Mouse (Mus musculus) monocyte, adult 2 months (primary cell): ENCODE results near the gene Plxdc2.
"Not testable (repeated sequence)": the region's sequence is repeated elsewhere in the genome, so short reads cannot be mapped to it uniquely, and the experiment has no call there.

Experiments
- DNase-seq, 2 experiments: peaks; one replicate each; pipeline ENCODE4 v3.0.0; 2022; ENCODE audit warnings: low spot score in 2 of 2, low read depth in 1 of 2

The Plxdc2 gene

DNA sequence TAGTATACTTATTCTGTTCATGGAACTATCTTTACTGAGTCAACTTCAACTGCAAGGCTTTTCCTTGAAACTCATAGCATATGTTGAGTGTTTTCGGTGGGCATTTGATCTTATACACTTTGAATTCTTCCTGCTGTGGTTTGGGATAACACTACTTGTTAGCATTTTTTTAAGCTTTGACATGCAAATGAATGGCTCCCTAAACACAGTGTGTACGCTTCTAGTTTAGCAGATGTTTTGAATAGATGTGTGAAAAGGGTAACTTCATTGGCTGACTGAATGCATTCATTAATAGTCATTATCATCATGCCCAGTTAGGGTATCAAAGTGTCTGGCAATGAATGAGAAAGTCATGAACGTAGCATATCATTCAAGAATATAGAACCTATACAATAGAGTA, 385.7 kb downstream of the Plxdc2 start:
- DNase-seq = no peak

DNA sequence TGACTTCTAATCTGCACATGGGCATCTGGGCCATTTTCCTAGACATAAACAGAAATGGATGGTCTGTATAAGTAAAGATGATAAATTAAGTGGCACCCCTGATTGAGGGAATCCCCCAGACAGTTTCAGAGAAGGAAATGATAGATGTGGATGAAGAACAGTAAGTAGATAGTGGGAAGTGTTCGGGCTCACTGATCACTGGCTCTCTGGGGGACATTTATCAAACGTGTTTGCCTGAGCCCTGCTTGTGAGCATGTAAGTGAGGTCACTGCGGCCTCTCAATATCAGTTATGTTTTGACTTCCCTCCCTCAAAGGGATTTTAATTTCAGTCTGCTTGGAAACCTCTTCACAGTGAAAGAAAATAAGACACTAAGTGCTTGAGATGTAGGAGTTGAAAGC, 387.5 kb downstream of the Plxdc2 start:
- no peak for DNase-seq

DNA sequence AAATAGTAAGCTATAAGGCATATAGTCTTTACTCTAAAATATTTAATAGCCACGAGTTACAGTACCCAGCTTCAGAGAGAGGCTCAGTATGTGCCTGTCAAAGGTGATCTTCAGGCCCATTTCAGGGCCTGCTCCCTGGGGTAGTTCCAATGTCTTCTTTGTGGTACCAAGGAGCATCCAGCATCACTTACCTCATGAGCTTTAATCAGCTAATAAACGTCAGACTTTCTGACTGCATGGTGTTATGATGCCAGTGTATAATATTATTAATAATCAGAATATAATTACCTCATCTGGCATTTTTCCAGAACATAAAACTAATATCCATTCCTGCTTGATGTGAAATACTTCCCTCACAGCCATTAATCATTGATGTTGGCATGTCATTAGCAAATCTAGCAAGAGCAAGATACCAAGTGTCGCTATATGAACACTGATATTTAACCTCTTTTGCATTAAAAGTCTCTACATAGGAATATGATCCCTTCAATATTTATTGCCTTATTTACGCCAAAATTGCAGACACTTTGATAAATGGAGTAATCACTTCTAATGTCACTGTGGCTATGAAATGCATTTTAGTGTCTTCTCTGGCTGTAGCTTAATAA, 393.3 kb downstream of the Plxdc2 start:
- DNase-seq = no peak

DNA sequence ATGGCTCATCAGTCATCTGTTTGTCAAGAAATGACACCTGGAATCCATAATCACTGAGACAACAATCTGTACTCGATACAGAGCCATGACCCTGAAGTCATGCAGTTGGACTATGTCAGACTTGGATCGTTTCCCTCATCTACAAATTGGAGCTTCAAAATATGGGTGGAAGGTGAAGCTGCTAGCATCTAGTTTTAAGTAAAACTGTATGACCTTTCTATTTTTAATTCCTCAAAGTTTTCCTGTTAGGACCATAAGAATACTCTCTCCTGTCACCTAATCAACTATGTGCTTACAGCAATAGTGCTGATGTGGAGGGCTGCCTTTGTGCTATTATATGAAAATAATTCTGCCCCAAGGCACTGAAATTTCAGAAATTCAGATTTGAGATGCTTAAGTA, 401.1 kb downstream of the Plxdc2 start:
- no peak for DNase-seq

DNA sequence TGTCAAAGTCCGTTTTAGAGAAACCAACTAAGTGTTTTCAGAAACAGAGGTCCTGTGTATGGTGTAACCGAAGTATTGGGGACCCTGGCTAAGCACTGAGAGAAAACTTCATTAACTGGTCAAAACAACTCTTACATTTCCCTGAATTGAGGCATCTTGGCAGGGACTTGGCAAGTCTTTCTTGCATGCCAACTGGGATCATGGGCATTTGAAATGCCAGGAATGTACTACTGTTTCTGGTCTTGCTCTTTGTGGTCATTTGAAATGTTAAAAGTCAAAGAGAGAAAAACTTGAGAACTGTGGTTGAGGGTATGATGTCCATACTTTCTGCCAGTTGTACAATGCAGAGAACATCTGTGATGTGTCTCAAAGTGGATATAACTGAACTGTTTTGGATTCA, 403.7 kb downstream of the Plxdc2 start:
- no peak for DNase-seq

DNA sequence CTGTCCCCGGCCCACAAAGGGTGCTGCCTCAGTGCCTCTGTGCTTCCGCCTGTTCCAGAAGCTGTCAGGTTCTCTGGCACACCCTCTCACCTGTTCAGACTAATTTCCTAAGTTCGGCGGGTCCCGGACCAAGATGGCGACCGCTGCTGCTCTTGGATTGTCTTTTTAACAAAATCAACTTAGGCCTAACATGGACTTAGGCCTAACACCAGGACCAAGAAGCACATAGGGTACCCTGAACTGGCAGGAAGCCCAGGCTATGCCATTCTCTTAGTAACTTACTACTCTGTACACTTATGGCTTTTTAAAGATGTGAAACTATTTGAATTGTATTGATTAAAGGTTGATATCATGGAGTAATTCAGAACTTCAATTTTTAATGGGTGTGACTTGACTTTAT, 413.0 kb downstream of the Plxdc2 start:
- DNase-seq = not testable (repeated sequence)

DNA sequence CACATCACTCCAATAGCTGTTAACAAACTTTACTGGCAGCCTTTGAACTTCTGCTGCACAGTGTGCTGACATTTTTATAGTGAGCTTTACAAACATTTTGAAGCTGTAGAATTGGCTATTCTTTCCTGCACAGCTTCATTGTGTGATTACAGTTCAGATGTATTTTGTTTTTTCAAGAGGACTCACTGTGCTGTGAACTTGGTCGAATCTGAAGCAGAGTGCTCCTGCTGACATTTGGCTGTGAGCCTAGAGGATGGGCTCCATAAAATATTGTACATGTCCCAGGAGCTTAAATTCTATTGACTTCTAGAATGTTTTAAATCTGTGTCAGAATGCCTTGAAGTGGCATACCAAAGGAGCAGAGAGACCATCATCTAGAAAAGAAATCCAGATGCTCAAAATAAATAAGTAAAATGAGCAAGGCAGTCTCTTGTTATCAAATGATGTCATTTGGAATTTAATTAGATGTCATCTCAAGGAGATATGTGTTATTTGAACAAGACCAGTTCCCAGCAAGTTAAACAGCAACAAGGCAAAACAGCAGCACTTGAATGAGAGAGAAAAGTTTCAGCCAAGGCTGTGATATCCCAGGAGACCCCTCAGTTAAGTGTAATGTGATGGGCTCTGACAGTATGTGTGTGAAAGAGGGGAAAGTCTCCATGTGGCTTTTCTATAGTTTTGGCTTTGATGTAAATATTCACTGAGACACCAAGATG, 417.5 kb downstream of the Plxdc2 start:
- DNase-seq = no peak

DNA sequence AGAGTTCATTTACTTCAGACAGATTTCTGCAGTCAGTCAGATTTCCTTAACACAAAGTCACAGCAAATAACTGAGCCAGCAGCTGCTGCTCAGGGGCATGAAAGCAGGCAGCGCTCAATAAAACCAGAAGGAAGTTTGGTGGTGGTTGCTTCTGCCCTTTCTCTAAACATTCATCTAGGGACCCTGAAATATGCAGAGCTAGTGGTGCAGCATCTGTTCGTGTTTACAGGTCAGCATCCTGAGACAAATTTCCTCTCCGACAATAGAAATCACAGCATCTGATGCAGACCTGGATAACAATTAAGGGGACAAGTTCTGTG, 418.0 kb downstream of the Plxdc2 start:
- no peak for DNase-seq

DNA sequence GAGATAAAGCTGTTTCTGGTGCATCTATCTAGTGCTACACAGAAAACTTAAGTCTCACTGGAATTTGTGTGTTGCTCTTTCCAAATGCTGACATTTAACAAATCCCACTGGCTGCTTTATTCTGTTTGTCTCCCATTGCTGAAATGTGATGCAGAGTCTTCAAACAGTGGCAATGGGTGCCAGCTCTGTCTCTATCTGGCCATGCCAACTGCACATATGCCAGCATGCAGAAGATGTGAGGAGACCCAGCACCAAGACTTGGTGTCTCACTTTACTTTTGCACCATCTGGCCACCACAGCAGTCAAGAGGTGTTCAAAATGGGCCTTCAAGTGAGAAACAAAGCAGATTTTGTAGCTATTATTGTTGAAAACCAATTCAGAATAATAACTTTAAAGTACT, 439.2 kb downstream of the Plxdc2 start:
- DNase-seq = no peak
